Mouse (Mus musculus) spleen, adult 12 weeks (tissue): ENCODE measurements around the gene Col8a2.

Experiments
- DNase-seq: peaks from one replicate; pipeline ENCODE4 v3.0.0; 2022; ENCODE audit warnings: low spot score

The Col8a2 gene

DNA sequence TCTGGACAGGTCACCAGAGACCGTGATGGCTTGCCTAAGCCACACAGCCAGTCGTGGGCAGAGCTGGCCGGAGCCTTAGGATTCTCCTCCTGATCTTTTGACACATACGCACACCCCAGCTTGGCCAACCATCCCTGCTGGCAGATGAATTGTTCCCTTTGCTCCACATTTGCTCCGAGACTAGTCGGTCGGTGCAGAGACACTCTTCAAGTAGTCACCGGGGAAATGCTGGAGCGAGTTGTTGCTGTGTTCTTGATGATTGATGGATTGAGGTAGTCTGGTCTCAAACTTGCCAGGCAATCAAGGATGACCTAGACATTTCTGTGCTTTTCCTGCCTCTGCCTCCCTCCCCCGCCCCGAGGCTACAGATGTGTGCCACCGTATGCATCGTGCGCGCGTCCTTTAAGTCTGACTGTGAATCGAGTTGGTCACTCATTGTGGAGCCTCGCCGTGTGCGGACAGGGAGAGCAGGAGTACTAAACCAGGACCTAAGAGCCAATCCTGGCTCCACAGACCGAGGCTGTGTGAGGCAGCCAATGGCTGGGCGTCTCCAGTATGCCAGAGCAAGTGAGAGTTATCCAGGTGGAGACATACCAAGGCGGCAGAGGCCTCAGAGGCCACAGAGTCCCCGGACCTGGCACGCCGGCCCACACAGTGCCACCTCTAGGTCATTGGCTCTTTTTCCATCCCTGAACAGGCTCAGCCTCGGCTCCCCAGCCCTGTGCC is 15.2 kb downstream of the Col8a2 start:
- no peak for DNase-seq

DNA sequence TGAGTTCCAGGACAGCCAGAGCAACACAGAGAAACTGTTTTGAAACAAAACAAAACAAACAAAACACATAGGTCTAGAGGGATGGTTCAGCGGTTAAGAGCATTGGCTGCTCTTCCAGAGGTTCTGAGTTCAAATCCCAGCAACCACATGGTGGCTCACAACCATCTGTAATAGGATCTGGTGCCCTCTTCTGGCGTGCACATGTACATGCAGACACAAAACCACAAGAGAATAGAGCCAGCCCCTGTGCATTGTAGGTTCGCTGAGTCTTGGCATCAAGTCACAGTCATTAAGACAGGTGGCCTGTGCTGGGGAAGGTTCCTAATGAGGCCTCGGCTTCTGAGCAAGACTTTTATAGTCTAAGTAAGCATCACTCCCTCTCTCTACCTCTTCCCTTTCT is 17.3 kb downstream of the Col8a2 start:
- no peak for DNase-seq

DNA sequence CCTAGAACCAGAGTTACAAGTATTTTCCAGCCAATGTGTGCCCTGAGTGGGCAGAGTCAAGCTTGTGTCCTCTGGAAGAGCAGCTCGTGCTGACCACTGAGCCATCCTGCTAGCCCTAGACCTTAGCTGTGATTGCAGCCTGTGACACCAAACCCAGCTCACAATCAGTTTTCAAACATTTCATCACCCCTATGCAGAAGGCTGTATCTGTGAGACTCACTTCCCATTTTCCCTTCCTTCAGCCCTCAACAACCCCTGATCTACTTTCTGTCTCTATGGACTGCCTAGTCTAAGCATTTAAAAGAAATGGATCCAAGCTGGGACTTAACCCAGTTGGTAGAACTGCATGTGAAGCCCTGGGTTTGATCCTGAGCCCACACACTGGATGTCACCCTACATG is 18.8 kb downstream of the Col8a2 start:
- no peak for DNase-seq

DNA sequence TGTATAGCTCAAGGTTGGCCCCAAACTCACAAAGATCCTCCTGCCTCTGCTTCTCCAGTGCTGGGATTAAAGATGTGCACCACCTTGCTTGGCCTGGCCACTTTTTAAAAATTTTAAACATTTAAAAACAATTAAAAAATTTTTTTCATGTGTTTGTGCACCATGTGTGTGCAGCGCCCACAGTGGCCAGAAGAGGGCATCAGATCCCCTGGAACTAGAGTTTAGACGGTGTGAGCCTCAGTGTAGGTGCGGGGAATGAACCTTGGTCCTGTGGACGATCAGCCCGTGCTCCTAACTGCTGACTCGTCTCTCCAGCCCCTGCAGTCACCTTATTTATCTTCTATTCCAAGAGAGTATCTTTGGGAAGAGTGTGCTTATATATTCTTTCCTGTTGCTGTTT is 19.5 kb downstream of the Col8a2 start:
- no peak for DNase-seq

DNA sequence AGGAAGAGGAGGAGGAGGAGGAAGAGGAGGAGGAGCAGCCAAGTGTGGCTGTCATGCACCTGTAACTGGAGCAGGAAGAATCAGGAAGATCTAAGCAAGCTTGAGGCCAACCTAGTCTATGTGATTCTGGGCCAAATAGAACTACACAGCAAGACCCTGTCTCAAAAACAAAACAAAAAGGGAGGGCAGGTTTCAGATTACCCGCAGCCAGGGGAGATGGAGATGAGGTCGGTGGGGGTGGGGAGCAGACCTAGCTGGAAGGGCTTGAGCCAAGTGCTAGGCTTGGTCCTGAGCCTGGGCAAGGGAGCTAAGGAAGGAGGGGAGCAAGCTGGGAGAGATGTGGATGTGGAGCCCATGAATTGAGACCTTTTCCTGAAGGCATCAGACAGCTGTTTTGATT is 20.2 kb downstream of the Col8a2 start:
- DNase-seq: no peak

DNA sequence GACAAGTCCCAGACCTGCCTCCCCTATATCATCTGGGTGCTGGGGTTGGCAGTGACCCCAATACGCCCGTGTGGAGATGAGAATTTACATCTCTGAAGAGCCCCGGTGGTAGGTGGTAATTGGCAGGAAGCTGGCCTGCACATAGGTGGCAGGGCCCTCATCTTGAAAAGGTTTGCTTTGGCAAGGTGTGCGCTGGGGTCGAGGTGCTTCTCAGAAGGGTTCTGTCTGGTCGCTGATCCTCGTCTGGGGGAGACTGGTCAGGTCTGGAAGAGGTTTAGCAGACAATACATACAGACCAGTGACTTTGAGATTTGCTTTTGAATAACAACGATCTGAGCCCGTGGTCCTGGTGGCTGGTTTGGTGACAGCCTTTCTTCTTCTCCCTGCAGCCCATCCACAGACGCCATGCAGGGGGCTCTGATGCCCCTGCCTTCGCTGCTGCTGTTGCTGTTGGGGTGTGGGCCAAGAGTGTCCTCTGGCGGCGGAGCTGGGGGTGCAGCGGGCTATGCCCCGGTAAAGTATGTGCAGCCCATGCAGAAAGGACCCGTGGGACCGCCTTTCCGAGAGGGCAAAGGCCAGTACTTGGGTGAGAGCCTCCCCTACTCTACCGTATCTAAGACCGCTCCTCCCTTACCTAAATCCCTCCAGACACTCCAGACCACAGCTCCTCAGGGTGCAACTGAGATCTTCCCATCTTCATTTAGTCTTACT is 22.8 kb downstream of the Col8a2 start:
- no peak for DNase-seq

DNA sequence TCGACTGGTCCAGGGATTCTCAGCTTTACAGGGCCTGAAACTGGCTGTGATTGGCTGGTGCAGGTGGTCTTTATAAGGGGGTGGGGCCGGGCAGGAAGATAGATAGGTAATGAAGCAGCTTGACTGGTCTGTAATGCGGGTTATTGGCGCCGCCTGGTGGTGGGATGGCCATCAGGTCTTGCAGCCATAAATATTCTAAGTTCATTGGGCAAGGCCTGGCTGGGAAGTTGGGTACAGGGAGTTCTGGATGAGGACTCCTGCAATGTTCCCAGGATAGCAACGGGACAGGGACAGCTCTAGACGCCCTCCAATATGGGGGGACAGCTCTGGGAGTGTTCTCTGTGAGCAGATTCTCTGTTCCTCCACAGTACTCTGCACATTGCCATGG is 23.3 kb downstream of the Col8a2 start:
- DNase-seq: peak; percentile 58

DNA sequence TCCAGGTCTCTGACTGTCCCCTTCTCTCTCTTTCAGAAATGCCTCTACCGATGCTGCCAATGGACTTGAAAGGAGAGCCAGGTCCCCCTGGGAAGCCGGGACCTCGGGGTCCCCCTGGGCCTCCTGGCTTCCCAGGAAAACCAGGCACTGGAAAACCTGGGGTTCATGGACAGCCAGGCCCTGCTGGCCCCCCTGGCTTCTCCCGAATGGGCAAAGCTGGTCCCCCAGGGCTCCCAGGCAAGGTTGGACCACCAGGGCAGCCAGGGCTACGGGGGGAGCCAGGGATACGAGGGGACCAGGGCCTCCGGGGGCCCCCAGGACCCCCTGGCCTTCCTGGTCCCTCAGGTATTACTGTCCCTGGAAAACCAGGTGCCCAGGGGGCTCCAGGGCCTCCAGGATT is 23.8 kb downstream of the Col8a2 start:
- no peak for DNase-seq

DNA sequence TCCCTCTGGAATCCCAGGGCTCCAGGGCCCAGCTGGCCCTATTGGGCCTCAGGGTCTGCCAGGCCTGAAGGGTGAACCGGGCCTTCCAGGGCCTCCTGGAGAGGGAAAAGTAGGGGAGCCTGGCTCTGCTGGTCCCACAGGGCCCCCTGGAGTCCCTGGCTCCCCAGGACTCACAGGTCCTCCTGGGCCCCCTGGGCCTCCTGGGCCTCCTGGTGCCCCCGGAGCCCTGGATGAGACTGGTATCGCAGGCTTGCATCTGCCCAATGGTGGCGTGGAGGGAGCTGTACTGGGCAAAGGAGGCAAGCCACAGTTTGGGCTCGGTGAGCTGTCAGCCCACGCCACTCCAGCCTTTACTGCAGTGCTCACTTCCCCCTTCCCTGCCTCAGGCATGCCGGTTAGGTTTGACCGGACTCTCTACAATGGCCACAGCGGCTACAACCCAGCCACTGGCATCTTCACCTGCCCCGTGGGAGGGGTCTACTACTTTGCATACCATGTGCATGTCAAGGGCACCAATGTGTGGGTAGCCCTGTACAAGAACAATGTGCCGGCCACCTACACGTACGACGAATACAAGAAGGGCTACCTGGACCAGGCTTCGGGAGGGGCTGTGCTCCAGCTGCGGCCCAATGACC is 25.1 kb downstream of the Col8a2 start:
- no peak for DNase-seq

DNA sequence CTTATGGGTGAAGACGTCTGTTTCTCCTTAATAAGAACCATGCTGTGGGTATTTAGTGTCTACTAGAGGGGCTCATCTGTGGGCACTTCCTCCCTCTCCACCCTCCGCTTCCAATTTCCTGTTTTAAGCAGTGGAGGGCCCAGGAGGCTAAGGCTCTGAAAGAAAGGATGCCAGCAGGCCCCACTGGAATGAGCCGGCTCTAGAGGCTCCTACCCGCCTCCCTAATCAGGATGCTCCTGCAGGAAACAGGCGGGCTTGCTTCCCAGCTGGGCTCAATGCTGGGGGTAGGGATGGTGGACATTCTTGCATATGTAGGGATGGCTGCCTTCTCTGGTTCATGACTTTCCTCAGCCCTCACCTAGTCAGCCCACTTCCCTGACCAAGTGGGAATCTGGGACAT is 26.6 kb downstream of the Col8a2 start:
- no peak for DNase-seq

DNA sequence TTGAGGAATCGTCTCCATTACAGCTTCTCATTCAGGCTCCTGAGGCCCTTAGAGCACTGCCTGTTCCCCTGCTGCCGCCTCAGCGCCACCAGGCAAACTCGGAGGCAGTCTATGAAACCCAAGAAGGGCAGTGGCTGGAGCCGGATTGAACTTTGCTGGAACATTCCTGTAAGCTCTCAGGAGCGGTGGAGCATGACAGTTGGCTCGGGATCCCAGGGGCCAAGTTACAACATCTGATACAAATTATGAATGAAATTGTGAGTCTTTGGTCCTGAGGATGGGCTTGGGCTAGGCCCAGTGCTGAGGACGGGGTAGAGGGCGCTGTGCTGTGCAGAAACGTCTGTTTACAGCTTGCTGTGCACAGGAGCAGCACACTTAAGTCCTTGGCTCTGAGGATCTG is 27.8 kb downstream of the Col8a2 start:
- no peak for DNase-seq

DNA sequence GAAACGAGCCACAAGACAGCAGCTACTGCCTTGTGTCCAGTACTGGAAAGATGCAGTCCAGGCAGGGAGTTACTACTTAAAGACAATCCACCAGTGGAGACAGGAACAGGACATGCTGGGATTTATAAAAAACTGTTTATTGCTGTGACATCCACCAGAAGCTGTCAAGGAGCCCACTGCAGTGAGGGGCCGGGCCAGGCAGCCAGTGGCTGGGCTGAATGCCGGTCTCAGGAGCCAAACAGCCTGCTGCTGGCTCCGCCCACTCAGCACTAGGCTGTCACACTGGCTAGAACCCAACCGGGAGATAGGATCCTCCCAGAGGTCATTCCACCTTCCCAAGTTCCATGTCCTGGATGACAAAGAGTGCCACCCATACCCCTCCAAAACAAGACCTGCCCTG is 29.3 kb downstream of the Col8a2 start:
- no peak for DNase-seq

DNA sequence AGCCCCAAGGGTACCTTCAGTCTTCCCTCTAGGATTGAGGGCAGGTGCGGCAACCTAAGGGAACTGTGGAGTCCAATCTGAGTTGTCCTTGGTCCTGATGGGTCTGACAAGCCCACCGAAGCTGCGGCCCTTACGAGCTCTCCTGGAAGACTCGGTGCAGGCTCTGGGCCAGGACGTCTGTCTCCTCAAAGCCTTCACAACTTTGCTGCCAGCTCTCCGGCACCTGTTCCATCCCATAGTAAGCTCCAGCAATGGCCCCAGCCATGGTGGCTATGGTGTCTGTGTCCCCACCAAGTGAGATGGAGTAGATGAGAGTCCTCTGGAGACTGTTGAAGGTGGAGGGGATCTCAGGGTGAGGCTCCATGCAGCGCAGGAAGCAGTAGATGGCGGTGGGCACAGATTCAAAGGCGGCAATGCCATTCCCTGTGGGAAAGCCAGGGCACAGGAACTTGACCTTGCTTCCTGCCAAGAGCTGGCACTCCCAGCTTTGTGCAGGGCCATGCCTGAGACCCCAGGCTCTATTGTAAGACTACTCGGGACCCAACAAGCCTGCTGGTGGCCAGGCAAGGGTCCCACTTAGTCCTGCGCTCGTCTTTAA is 29.9 kb downstream of the Col8a2 start:
- DNase-seq: no peak

DNA sequence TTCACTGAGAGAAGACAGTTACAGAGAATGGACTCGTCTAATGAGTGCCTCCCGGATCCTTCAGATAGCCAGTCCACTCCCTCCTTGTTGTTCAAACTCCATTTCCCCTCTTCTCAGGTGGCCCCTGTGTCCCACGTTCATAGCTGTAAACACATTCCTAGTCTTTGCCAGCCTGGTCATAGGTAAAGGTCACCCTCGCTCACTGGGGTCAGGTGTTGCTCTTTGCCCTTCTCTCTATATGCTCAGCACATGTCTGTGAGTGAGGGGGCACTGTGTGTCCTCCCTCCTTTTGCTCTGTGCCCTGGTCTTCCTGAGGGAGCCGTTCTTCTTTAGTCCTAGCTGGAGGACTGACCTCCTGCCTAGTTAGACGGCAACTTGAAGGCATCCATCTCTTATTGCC is 33.2 kb downstream of the Col8a2 start:
- no peak for DNase-seq

DNA sequence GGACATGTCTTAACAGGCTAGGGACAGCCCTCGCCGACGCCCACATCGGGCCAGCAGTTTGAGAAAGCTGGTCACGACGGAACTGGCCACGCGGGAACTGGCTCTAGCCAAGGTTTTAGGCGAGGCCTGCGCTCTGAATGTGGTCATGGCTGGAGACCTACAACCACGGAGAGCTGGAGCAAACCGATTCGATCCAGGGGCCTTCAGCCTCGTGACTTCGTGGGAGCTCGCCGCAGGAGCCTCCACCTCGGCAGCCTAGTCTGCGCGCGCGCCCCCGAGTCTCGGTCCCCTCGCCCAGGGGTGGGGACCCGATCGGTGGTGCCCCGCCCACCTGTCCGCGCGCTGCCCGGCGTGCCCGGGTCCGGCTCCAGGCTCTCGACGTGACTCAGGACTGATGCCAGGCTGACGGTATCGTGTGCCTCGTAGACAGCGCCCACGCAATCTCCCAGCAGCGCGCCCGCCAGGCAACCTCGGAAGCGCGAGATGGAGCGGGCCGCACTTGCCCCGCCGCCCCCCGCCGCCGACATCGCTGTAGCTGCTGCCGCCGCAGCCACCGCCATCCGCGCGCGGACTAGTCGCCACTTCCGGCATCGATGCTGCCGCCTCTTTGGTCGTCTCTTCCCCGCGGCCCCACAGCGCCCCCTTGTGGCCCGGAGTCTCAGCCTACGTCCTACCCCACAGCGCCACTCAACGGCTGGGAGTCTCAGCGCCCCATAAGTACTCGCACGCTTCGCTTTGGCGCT is 34.7 kb downstream of the Col8a2 start, which contains the start of gene Adprhl2:
TSS of gene Adprhl2 (minus strand) at position 593 of the 743 bp plus-strand sequence.
- peak; percentile 97 for DNase-seq

DNA sequence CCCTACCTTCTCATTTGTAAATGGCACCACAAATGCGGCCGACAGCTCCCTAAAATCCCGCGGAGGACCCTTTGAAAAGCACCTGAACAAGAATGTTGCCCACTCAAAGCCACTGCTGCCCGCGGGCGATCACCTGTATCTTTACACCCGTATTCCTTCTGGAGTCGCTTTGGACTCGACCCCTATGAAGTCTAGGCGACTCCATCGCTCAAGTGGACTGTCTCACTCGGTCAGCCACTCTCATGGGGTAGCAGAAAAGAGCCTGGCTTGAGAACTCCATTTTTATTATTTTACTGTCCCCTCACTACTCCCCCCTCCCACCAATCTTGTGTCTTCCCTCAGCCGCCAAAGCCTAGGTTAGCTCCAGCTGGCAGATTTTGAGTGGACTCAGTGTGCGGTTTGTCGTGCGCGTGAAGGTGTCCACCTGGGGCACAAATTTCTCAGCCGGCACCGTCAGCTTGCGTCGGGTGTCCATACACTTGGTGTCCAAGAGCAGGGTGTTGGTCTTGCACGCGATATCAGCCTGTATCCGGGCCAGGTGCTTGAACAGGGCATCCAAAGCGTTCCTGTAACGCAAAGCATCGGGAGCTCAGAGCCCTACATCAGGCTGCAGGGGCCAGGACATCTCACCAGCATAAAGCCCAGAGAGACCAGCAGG is 35.4 kb downstream of the Col8a2 start:
- DNase-seq: no peak

DNA sequence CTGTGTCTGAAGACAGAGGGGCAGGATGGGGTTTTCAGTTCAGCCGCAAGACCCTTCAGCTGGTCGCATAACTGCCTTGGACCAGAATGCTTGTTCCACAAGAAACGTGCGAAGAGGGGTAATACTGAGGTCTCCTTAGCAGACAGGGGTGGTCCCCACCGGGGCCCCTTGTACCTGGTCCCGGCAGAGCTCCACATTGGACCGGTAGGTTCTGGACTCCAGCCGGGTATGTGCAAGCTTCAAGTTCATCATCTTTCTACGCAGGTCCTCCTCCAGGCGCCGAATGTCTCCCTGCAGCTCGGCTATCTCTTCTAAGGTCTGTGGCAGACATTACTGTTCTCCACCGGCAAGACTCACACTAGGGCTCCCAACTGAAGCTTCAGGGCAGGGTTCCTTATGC is 36.1 kb downstream of the Col8a2 start:
- DNase-seq: no peak

DNA sequence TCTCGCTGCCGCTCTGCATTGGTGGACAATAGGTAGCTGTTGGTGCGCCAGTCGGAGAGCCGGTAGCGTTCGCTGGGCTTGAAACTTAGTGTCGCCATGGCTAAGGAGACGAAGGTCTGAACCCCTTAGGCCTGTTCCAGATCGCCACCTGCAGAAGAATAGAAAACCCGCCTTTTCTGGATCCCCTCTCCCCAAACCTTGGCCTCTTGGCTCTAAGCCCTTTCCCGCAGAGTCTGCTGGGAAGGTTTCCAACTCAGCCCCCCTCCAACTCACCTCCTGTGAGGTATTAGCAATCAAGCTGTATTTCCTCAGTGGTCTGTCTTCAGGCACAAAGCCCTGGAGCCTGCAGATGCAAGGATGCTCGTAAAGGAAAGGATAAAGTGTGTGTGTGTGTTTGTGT is 38.3 kb downstream of the Col8a2 start:
- no peak for DNase-seq

DNA sequence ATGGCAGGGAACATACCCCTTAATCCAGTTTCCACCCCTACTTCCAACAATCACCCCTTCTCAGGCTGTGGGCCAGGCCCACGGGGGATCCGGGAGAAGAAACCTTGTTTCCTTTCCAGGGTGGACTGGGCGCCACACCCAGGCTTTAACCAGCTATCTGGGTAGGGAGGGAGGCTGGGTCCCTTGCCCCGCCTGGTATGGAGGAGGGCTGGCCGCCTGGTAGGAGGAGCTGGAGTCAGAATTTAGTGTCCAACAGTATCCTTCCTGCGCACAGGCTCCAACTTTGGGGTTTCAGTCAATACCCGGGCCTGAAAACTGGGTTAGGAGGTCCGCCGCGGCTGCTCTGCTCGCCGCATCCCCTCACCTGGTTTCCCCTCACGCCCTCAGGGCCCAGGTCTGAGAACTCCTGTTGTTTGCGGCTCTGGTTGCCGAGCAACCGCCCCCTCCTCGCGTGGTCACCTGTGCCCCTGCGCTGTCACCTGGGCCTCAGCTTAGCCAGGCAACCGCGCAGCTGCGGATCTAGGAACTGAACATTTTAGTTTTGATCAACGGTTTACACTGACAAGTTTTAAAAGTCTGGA is 38.8 kb downstream of the Col8a2 start, which contains the start of gene Tekt2:
TSS of gene Tekt2 (minus strand) at position 408 of the 581 bp plus-strand sequence.
- no peak for DNase-seq

DNA sequence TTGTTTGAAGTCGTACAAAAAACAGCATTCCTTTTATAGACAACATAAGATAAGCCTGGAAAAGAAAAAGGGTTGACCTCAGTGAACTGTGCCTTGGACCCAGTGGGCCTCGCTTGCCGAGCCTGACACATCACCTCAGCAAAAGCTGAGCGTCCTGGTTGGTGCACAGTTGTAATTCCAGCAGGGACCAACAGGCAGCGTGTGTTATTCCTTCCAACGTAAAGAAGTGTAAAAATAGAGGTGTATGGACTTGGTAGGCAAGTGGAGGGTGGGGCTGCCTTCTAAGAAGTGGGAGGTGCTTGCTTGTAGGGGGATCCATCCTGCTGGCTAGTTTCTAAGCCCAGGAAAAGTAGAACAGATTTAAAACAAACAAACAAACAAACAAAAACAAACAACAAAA is 39.4 kb downstream of the Col8a2 start:
- no peak for DNase-seq

DNA sequence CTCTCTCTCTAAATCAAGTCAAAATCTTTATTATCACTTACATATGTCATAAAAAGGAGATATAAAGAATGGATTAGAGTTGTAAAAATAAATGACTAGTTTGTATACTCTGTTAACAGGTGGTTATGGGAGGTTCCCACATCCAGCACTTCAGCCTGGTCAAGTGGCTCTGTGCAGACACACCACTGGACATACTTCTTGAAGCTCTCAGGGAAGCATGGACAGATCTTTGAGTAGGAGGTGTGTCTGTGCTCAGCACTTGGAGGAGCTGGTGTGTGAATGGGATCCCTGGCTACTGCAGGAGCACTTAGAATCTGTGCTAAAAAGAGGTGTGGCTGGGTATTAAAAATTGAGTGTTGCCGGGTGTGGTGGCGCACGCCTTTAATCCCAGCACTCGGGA is 43.7 kb downstream of the Col8a2 start:
- no peak for DNase-seq
